Mouse (Mus musculus): ENCODE measurements around the gene Man2b1. TPM values are rescaled to one million over a fixed set of nuclear protein-coding genes. Genes with fewer than 3 reads are reported as not detected.
A peak's percentile ranks its signal among the peaks of the same experiment; 100 is the strongest.

Man2b1 gene
- polyA plus RNA-seq, 1 experiment from 2014 or later = 15.4 TPM

- Histone ChIP-seq H3K9me3 (ENCODE audit: control insufficient read depth, low read length) (no peaks in the 10 kb centered on the region), H3K36me3 (ENCODE audit: control insufficient read depth, insufficient read depth, low read length) (peaks cover 32% of the 10 kb centered on the region), H3K4me3 (ENCODE audit: low read depth, low read length) (peak within 1 kb of the TSS; percentile 94), H3K4me2 (ENCODE audit: low read depth, low read length) (peak within 1 kb of the TSS; percentile 59), H3K27me3 (ENCODE audit: control insufficient read depth, insufficient read depth, low read length) (no peaks in the 10 kb centered on the region), H3K4me1 (ENCODE audit: control insufficient read depth, insufficient read depth, low read length) (peaks cover 11% of the 10 kb centered on the region; the same call in 1 of the 2 replicates), H3K9ac (replicated peaks; ENCODE audit: low read depth, low read length) (peak within 1 kb of the TSS; percentile 65), H3K27ac (ENCODE audit: low read depth, low read length) (peak within 1 kb of the TSS; percentile 88)
- ATAC-seq (ENCODE audit: low read depth) = peak; percentile 91
- under 1% methylated on average over 58 of the region's 68 CpGs for WGBS
Observed at GRCm38 (mm10) chr8:85071514-85072281, 11.4 kb upstream of the Man2b1 start, which contains the start of gene Dhps. Gene Dhps (plus strand): TSS chr8:85071757.

- WGBS = 37% methylated on average over 9 of the region's 9 CpGs
- Histone ChIP-seq H3K4me3 (ENCODE audit: low read depth, low read length) (peak overlapping the region; percentile 94), H3K4me1 (ENCODE audit: control insufficient read depth, insufficient read depth, low read length) (peaks cover 11% of the 10 kb centered on the region; the same call in 1 of the 2 replicates), H3K36me3 (ENCODE audit: control insufficient read depth, insufficient read depth, low read length) (peaks cover 25% of the 10 kb centered on the region), H3K9me3 (ENCODE audit: control insufficient read depth, low read length) (no peaks in the 10 kb centered on the region), H3K4me2 (ENCODE audit: low read depth, low read length) (peak overlapping the region; percentile 59), H3K27me3 (ENCODE audit: control insufficient read depth, insufficient read depth, low read length) (no peaks in the 10 kb centered on the region), H3K27ac (ENCODE audit: low read depth, low read length) (peak overlapping the region; percentile 88; the same call in 1 of the 2 replicates), H3K9ac (replicated peaks; ENCODE audit: low read depth, low read length) (peak overlapping the region; percentile 65; the same call in 1 of the 2 replicates)
- ATAC-seq (ENCODE audit: low read depth) = peak; percentile 20; the same call in 1 of the 2 replicates
Observed at GRCm38 (mm10) chr8:85072364-85072929, 10.6 kb upstream of the Man2b1 start.

GRCm38 (mm10) chr8:85073041-85073612 lies 9.9 kb upstream of the Man2b1 start:
- H3K36me3 ChIP-seq (ENCODE audit: control insufficient read depth, insufficient read depth, low read length) = peaks cover 25% of the 10 kb centered on the region

GRCm38 (mm10) chr8:85074167-85074566 lies 8.9 kb upstream of the Man2b1 start:
- WGBS = 86% methylated on average over 10 of the region's 10 CpGs
- H3K4me2 ChIP-seq (ENCODE audit: low read depth, low read length) = no peak overlapping the region
- H3K4me3 ChIP-seq (ENCODE audit: low read depth, low read length) = no peak overlapping the region
- ATAC-seq (ENCODE audit: low read depth) = no peak
- no peaks in the 10 kb centered on the region for H3K27me3 ChIP-seq (ENCODE audit: control insufficient read depth, insufficient read depth, low read length)
- H3K9ac ChIP-seq (replicated peaks; ENCODE audit: low read depth, low read length) = no peak overlapping the region
- no peak overlapping the region for H3K27ac ChIP-seq (ENCODE audit: low read depth, low read length)
- H3K9me3 ChIP-seq (ENCODE audit: control insufficient read depth, low read length) = no peaks in the 10 kb centered on the region
- H3K4me1 ChIP-seq (ENCODE audit: control insufficient read depth, insufficient read depth, low read length) = peaks cover 11% of the 10 kb centered on the region; the same call in 1 of the 2 replicates
- H3K36me3 ChIP-seq (ENCODE audit: control insufficient read depth, insufficient read depth, low read length) = peaks cover 28% of the 10 kb centered on the region

More at GRCm38 (mm10) chr8:85073041-85073612, 9.9 kb upstream of the Man2b1 start:
- no peaks in the 10 kb centered on the region for H3K27me3 ChIP-seq (ENCODE audit: control insufficient read depth, insufficient read depth, low read length)
- H3K9ac ChIP-seq (replicated peaks; ENCODE audit: low read depth, low read length) = no peak overlapping the region
- no peak for ATAC-seq (ENCODE audit: low read depth)
- H3K9me3 ChIP-seq (ENCODE audit: control insufficient read depth, low read length) = no peaks in the 10 kb centered on the region
- no peak overlapping the region for H3K4me2 ChIP-seq (ENCODE audit: low read depth, low read length)
- H3K4me1 ChIP-seq (ENCODE audit: control insufficient read depth, insufficient read depth, low read length) = peaks cover 11% of the 10 kb centered on the region; the same call in 1 of the 2 replicates
- WGBS = 95% methylated on average over 15 of the region's 15 CpGs
- no peak overlapping the region for H3K4me3 ChIP-seq (ENCODE audit: low read depth, low read length)
- no peak overlapping the region for H3K27ac ChIP-seq (ENCODE audit: low read depth, low read length)

DNA sequence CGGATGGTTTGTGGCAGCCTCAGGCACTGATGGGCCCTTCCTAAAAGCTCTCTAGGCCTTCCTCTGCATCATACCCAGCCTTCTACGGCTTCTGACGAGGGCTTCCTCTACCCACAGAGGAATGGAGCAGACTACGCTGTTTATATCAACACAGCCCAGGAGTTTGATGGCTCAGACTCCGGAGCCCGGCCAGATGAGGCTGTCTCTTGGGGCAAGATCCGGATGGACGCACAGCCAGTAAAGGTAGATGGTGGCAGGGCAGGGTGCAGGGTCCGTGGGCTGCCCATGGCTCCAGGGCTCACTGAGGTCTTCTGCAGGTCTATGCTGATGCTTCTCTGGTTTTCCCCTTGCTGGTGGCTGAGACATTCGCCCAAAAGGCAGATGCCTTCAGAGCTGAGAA lies 8.5 kb upstream of the Man2b1 start:
- H3K36me3 ChIP-seq (ENCODE audit: control insufficient read depth, insufficient read depth, low read length) = peaks cover 28% of the 10 kb centered on the region
- ATAC-seq (ENCODE audit: low read depth) = no peak
- no peak overlapping the region for H3K4me3 ChIP-seq (ENCODE audit: low read depth, low read length)
- no peak overlapping the region for H3K4me2 ChIP-seq (ENCODE audit: low read depth, low read length)
- H3K4me1 ChIP-seq (ENCODE audit: control insufficient read depth, insufficient read depth, low read length) = peaks cover 13% of the 10 kb centered on the region; the same call in 1 of the 2 replicates
- H3K27ac ChIP-seq (ENCODE audit: low read depth, low read length) = no peak overlapping the region
- 94% methylated on average over 10 of the region's 10 CpGs for WGBS
- H3K9ac ChIP-seq (replicated peaks; ENCODE audit: low read depth, low read length) = no peak overlapping the region
- H3K9me3 ChIP-seq (ENCODE audit: control insufficient read depth, low read length) = no peaks in the 10 kb centered on the region
- H3K27me3 ChIP-seq (ENCODE audit: control insufficient read depth, insufficient read depth, low read length) = no peaks in the 10 kb centered on the region

DNA sequence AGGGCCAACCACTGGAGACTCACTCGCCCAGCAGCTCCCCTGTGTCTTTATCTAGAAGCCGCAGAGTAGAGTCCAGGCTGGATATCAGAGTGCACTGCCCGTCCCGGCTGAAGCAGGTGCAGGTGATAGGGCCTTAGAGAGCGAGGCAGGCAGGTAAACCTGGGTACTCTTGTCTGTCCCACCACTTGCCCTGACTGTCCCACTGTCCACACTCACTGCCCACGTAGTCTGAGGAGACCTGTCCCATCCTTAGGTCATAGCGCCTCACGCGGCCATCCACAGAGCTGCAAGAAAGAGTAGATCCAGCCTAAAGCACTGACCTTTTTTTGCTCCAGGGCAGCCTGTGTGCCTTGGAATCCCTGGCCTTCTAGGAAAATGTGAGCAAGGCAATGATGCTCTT lies 7.1 kb upstream of the Man2b1 start:
- H3K4me2 ChIP-seq (ENCODE audit: low read depth, low read length) = no peak overlapping the region
- WGBS = 80% methylated on average over 9 of the region's 9 CpGs
- H3K9ac ChIP-seq (replicated peaks; ENCODE audit: low read depth, low read length) = no peak overlapping the region
- H3K4me1 ChIP-seq (ENCODE audit: control insufficient read depth, insufficient read depth, low read length) = peaks cover 14% of the 10 kb centered on the region; the same call in 1 of the 2 replicates
- H3K4me3 ChIP-seq (ENCODE audit: low read depth, low read length) = no peak overlapping the region
- no peaks in the 10 kb centered on the region for H3K27me3 ChIP-seq (ENCODE audit: control insufficient read depth, insufficient read depth, low read length)
- ATAC-seq (ENCODE audit: low read depth) = no peak
- H3K27ac ChIP-seq (ENCODE audit: low read depth, low read length) = no peak overlapping the region
- peaks cover 28% of the 10 kb centered on the region for H3K36me3 ChIP-seq (ENCODE audit: control insufficient read depth, insufficient read depth, low read length)
- no peaks in the 10 kb centered on the region for H3K9me3 ChIP-seq (ENCODE audit: control insufficient read depth, low read length)

DNA sequence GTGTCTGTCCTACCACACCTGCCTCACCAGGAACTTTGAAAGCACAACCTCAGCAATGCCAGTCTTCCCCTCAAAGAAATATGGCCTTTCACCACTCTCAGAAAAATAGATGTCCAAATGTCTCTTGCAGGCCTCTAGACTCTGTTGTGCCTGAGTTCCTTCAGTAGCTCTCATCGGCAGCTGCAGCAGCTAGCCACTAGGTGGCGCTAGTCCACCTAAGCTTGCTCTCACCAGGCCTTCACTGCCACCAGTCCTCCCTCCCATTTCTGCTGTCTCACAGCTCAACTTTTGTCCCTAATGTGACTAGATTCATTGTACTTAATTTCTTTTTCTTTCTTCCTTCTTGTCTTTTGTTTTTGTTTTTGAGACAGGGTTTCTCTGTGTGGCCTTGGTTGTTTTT lies 6.1 kb upstream of the Man2b1 start:
- Histone ChIP-seq H3K9ac (replicated peaks; ENCODE audit: low read depth, low read length) (no peak overlapping the region), H3K36me3 (ENCODE audit: control insufficient read depth, insufficient read depth, low read length) (peaks cover 28% of the 10 kb centered on the region)
- 0% methylated on average over 2 of the region's 2 CpGs for WGBS

GRCm38 (mm10) chr8:85080214-85080531 lies 2.9 kb upstream of the Man2b1 start:
- under 1% methylated on average over 25 of the region's 25 CpGs for WGBS

More for the DNA sequence above, 6.1 kb upstream of the Man2b1 start:
- Histone ChIP-seq H3K9me3 (ENCODE audit: control insufficient read depth, low read length) (no peaks in the 10 kb centered on the region), H3K4me1 (ENCODE audit: control insufficient read depth, insufficient read depth, low read length) (peaks cover 18% of the 10 kb centered on the region; the same call in 1 of the 2 replicates), H3K4me3 (ENCODE audit: low read depth, low read length) (no peak overlapping the region), H3K4me2 (ENCODE audit: low read depth, low read length) (no peak overlapping the region), H3K27me3 (ENCODE audit: control insufficient read depth, insufficient read depth, low read length) (no peaks in the 10 kb centered on the region), H3K27ac (ENCODE audit: low read depth, low read length) (no peak overlapping the region)
- ATAC-seq (ENCODE audit: low read depth) = peak; percentile 45; the same call in 1 of the 2 replicates

More at GRCm38 (mm10) chr8:85080214-85080531, 2.9 kb upstream of the Man2b1 start:
- ATAC-seq (ENCODE audit: low read depth) = no peak
- Histone ChIP-seq H3K27me3 (ENCODE audit: control insufficient read depth, insufficient read depth, low read length) (no peaks in the 10 kb centered on the region), H3K27ac (ENCODE audit: low read depth, low read length) (0 out of 2 replicates have a peak overlapping the region, but pooled peaks have one; percentile 28), H3K4me2 (ENCODE audit: low read depth, low read length) (peak overlapping the region; percentile 92), H3K4me1 (ENCODE audit: control insufficient read depth, insufficient read depth, low read length) (peaks cover 13% of the 10 kb centered on the region; the same call in 1 of the 2 replicates), H3K4me3 (ENCODE audit: low read depth, low read length) (peak overlapping the region; percentile 82), H3K9me3 (ENCODE audit: control insufficient read depth, low read length) (no peaks in the 10 kb centered on the region), H3K9ac (replicated peaks; ENCODE audit: low read depth, low read length) (peak overlapping the region; percentile 76), H3K36me3 (ENCODE audit: control insufficient read depth, insufficient read depth, low read length) (peaks cover 16% of the 10 kb centered on the region)

Data from neural tube, embryonic 14.5 days (tissue).